Mouse (Mus musculus) heart, postnatal 0 days (tissue): ENCODE data around the gene Trank1.

Experiments used
- CTCF ChIP-seq: IDR thresholded peaks from 2 replicates; pipeline ENCODE4 v1.5.1; 2016; ENCODE audit warnings: antibody characterized with exemption, control low read depth, low read depth
- EP300 ChIP-seq: IDR thresholded peaks from 2 replicates; pipeline ENCODE4 v1.6.1; 2016; ENCODE audit warnings: antibody characterized with exemption, low read depth

GRCm38 (mm10) chr9:111296433-111296832 lies 15.1 kb upstream of the Trank1 start:
- TF ChIP-seq CTCF (no peak), EP300 (no peak)
